Mouse (Mus musculus): ENCODE results near the gene Cd300ld3.
"Not testable (repeated sequence)": the region's sequence is repeated elsewhere in the genome, so short reads cannot be mapped to it uniquely, and the experiment has no call there.

Gene Cd300ld3

GRCm38 (mm10) chr11:115052991-115053390 is 4.8 kb upstream of the Cd300ld3 start:
- no peak for DNase-seq (ENCODE audit: low spot score in 2 of 2)

- DNase-seq (ENCODE audit: low spot score in 2 of 2), result no peak
These were observed 4.0 kb upstream of the Cd300ld3 start for GRCm38 (mm10) chr11:115052206-115052605.

GRCm38 (mm10) chr11:115049282-115049895 is 1.2 kb upstream of the Cd300ld3 start:
- peak in 1 of 2 experiments; percentile 15 for DNase-seq (ENCODE audit: low spot score in 2 of 2)

GRCm38 (mm10) chr11:115037669-115038068 is 10.5 kb downstream of the Cd300ld3 start, which contains the start of gene Cd300ld5:
Cd300ld5 (minus strand) TSS chr11:115037769.
- not testable (repeated sequence) for DNase-seq (ENCODE audit: low spot score in 2 of 2)

GRCm38 (mm10) chr11:115026912-115027311 is 21.3 kb downstream of the Cd300ld3 start, which contains the start of gene Cd300ld4:
Cd300ld4 (minus strand) TSS chr11:115027012.
- not testable (repeated sequence) for DNase-seq (ENCODE audit: low spot score in 2 of 2)

GRCm38 (mm10) chr11:115016093-115016492 is 32.1 kb downstream of the Cd300ld3 start, which contains the start of gene Cd300ld2:
Cd300ld2 (minus strand) TSS chr11:115016193.
- DNase-seq (ENCODE audit: low spot score in 2 of 2), result not testable (repeated sequence)

GRCm38 (mm10) chr11:115004070-115004469 is 44.1 kb downstream of the Cd300ld3 start:
- peak in 1 of 2 experiments; percentile 4 for DNase-seq (ENCODE audit: low spot score in 2 of 2)

GRCm38 (mm10) chr11:115001474-115002040 is 46.7 kb downstream of the Cd300ld3 start, which contains the start of gene Cd300c2:
Cd300c2 (minus strand) TSS chr11:115001880.
- peak in 1 of 2 experiments; percentile 6 for DNase-seq (ENCODE audit: low spot score in 2 of 2)
